Mouse (Mus musculus): ENCODE results near the gene Sgf29. TPM values are rescaled to one million over a fixed set of nuclear protein-coding genes. Genes with fewer than 3 reads are reported as not detected.
"Not testable (repeated sequence)": the region's sequence is repeated elsewhere in the genome, so short reads cannot be mapped to it uniquely, and the experiment has no call there.

Sgf29 gene
- polyA plus RNA-seq, 1 experiment = 36.4 TPM

DNA sequence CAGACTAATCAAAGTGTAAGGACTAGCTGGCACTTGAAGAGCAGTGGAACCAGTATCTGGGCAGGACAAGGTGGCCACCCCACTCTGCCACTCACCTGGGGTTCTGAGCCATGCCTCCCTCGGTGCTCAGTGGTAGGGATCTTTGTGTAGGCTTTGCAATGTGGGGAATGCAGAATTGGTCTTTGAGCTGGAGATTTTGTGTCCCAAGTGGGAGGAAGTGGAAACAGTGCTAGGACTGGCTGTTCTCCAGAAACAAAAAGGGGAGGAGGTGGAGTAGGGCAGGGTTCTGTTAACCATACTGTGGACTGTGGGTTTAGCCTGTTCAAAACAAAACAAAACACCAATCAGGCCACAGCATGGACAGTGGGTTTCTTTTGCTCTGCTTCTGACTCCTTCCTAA is 27.1 kb downstream of the Sgf29 start, which contains the start of gene Sult1a1:
Gene Sult1a1, minus strand, starts transcription at position 226 of the 400 bp plus-strand sequence.
- peak; percentile 67 for DNase-seq

GRCm38 (mm10) chr7:126676631-126677220 is 27.6 kb downstream of the Sgf29 start:
- no peak for DNase-seq
- H3K4me3 ChIP-seq (replicated peaks; ENCODE audit: extremely low read depth, low read depth, low read length) = no peak overlapping the region
- WGBS = 35% methylated on average over 4 of the region's 4 CpGs
- TF ChIP-seq CTCF (IDR thresholded peaks at IDR 0.05; ENCODE audit: insufficient read depth, low read length) (no peak), POLR2A (IDR thresholded peaks at IDR 0.05; ENCODE audit: borderline replicate concordance, extremely low read depth, low read depth, low read length) (no peak)
- H3K4me1 ChIP-seq (ENCODE audit: control insufficient read depth, insufficient read depth, low read length) = peaks cover 26% of the 10 kb centered on the region

More for the DNA sequence above, 27.1 kb downstream of the Sgf29 start, which contains the start of gene Sult1a1:
- H3K4me3 ChIP-seq (replicated peaks; ENCODE audit: extremely low read depth, low read depth, low read length) = peak within 1 kb of the TSS; percentile 77
- no peak for TF ChIP-seq CTCF (IDR thresholded peaks at IDR 0.05; ENCODE audit: insufficient read depth, low read length)
- peak; percentile 87; the same call in 1 of the 2 replicates for TF ChIP-seq POLR2A (IDR thresholded peaks at IDR 0.05; ENCODE audit: borderline replicate concordance, extremely low read depth, low read depth, low read length)
- H3K4me1 ChIP-seq (ENCODE audit: control insufficient read depth, insufficient read depth, low read length) = peaks cover 26% of the 10 kb centered on the region
- WGBS = 4% methylated on average over 1 of the region's 1 CpGs

DNA sequence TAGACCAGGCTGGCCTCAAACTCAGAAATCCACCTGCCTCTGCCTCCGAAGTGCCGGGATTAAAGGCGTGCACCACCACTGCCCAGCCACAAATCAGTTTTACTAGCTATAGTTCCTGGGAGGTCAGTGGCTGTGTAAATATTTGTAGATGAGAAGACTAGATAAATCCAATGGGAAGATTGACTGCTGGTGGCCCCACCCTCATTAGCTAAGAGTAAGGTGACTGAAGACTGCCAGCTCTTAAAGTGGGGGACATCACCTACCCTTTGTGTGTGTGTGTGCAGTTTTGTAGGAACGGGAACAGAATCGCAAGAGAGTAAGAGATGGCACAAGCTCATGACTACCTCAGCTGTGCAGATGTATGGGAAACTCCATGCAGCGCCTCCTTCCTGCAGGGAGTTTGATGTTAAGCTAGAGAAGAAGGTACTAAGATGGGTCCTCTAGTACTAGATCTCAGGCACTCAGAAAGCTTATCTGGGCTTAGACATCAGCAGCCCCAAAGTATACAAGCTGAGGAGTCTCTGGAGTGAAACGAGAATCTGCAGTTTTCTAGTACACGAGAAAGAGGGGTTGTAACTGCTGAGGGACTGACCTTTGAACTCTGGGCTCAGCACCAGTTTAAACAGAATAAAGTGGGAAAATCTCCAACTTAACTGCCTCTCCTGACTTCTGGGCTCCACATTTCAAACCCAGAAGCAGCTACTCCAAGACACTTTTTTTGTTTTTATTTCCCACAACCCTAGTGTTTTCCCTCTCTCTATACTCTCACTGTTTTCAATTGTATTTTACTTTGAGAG is 29.6 kb downstream of the Sgf29 start:
- Histone ChIP-seq H3K4me1 (ENCODE audit: control insufficient read depth, insufficient read depth, low read length) (peaks cover 26% of the 10 kb centered on the region), H3K4me3 (replicated peaks; ENCODE audit: extremely low read depth, low read depth, low read length) (no peak overlapping the region)
- no peak for TF ChIP-seq CTCF (IDR thresholded peaks at IDR 0.05; ENCODE audit: insufficient read depth, low read length)
- DNase-seq = no peak
- WGBS = 58% methylated on average over 8 of the region's 8 CpGs

DNA sequence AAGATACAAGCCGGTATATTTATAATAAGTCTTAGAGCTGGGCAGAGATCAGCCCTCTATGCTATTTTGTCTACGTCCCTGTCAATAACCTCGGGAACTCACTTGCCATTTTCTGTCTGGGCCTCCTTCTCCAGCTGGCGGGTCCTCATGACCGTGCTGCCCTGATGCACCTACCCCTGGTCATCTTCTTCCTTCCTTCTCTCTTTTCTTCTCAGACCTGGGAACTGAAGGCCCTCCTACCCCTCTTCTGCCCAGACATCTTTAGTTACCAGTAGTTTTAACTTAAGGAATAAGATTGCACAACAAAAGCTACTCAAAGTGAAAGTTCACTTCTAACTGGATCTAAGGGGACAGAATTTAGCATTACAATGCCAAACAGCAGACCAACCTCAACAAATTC is 30.6 kb downstream of the Sgf29 start:
- no peak for TF ChIP-seq CTCF (IDR thresholded peaks at IDR 0.05; ENCODE audit: insufficient read depth, low read length)
- TF ChIP-seq POLR2A (IDR thresholded peaks at IDR 0.05; ENCODE audit: borderline replicate concordance, extremely low read depth, low read depth, low read length) = no peak
- H3K4me1 ChIP-seq (ENCODE audit: control insufficient read depth, insufficient read depth, low read length) = peaks cover 22% of the 10 kb centered on the region
- H3K4me3 ChIP-seq (replicated peaks; ENCODE audit: extremely low read depth, low read depth, low read length) = no peak overlapping the region
- WGBS = 88% methylated on average over 5 of the region's 5 CpGs
- no peak for DNase-seq

DNA sequence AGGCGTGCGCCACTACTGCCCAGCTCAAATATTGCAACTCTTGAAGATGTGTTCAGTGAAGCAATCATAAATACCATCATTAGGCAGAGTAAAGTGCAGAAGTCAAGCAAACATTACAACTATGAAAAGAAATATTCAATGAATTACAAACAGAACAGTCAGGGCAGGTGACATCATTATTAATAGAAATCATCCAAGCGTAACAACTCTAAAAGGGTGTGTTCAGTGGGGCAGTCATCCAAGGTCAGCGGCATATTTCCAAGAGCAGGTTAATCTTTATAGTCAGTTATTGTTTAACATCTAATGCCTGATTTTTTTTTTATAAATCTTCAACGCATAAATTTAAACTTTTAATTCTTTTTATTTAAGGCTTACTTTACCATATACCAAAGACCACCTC is 32.1 kb downstream of the Sgf29 start:
- H3K4me1 ChIP-seq (ENCODE audit: control insufficient read depth, insufficient read depth, low read length) = peaks cover 15% of the 10 kb centered on the region
- WGBS = 73% methylated on average over 5 of the region's 5 CpGs
- no peak for DNase-seq
- TF ChIP-seq POLR2A (IDR thresholded peaks at IDR 0.05; ENCODE audit: borderline replicate concordance, extremely low read depth, low read depth, low read length) (no peak), CTCF (IDR thresholded peaks at IDR 0.05; ENCODE audit: insufficient read depth, low read length) (no peak)
- H3K4me3 ChIP-seq (replicated peaks; ENCODE audit: extremely low read depth, low read depth, low read length) = no peak overlapping the region

GRCm38 (mm10) chr7:126688156-126688555 is 39.0 kb downstream of the Sgf29 start:
- 78% methylated on average over 4 of the region's 4 CpGs for WGBS
- not testable (repeated sequence) for H3K4me3 ChIP-seq (replicated peaks; ENCODE audit: extremely low read depth, low read depth, low read length); H3K4me1 ChIP-seq (ENCODE audit: control insufficient read depth, insufficient read depth, low read length); DNase-seq

- no peaks in the 10 kb centered on the region; the same call in 1 of the 2 replicates for H3K4me1 ChIP-seq (ENCODE audit: control insufficient read depth, insufficient read depth, low read length)
- no peak for TF ChIP-seq POLR2A (IDR thresholded peaks at IDR 0.05; ENCODE audit: borderline replicate concordance, extremely low read depth, low read depth, low read length)
- no peak for TF ChIP-seq CTCF (IDR thresholded peaks at IDR 0.05; ENCODE audit: insufficient read depth, low read length)
- DNase-seq = no peak
- 63% methylated on average over 3 of the region's 3 CpGs for WGBS
- H3K4me3 ChIP-seq (replicated peaks; ENCODE audit: extremely low read depth, low read depth, low read length) = no peak overlapping the region
These were observed 39.9 kb downstream of the Sgf29 start for GRCm38 (mm10) chr7:126689021-126689420.

GRCm38 (mm10) chr7:126690737-126691136 is 41.6 kb downstream of the Sgf29 start:
- Histone ChIP-seq H3K4me3 (replicated peaks; ENCODE audit: extremely low read depth, low read depth, low read length) (no peak overlapping the region), H3K4me1 (ENCODE audit: control insufficient read depth, insufficient read depth, low read length) (peaks cover 3% of the 10 kb centered on the region)
- WGBS = 80% methylated on average over 3 of the region's 3 CpGs
- DNase-seq = no peak
- no peak for TF ChIP-seq CTCF (IDR thresholded peaks at IDR 0.05; ENCODE audit: insufficient read depth, low read length)

DNA sequence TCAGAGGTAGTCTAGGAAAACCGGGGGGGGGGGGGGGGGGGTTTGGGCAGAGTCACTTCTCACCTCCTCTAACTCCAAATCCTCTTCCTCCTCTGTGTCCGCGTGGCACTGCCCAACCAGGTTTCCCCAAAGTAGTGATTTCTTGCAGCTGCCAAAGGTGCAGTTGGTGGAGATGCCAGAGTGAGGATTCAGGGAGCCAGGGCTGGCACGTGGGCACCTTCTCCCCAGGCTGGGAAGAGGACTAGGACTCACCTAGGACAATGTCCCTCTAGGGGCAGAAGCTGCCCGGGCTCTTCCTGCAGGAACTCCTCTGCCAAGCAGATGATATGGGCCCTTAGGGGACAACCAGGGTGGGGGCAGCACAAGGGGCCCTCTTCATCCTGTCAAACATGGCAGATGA is 42.6 kb downstream of the Sgf29 start:
- no peak for DNase-seq
- no peak for TF ChIP-seq CTCF (IDR thresholded peaks at IDR 0.05; ENCODE audit: insufficient read depth, low read length)
- TF ChIP-seq POLR2A (IDR thresholded peaks at IDR 0.05; ENCODE audit: borderline replicate concordance, extremely low read depth, low read depth, low read length) = no peak
- WGBS = 79% methylated on average over 5 of the region's 5 CpGs
- Histone ChIP-seq H3K4me3 (replicated peaks; ENCODE audit: extremely low read depth, low read depth, low read length) (no peak overlapping the region), H3K4me1 (ENCODE audit: control insufficient read depth, insufficient read depth, low read length) (peaks cover 8% of the 10 kb centered on the region)

- Histone ChIP-seq H3K4me1 (ENCODE audit: control insufficient read depth, insufficient read depth, low read length) (peaks cover 9% of the 10 kb centered on the region), H3K4me3 (replicated peaks; ENCODE audit: extremely low read depth, low read depth, low read length) (no peak overlapping the region)
- DNase-seq = no peak
- 96% methylated on average over 26 of the region's 26 CpGs for WGBS
- no peak for TF ChIP-seq POLR2A (IDR thresholded peaks at IDR 0.05; ENCODE audit: borderline replicate concordance, extremely low read depth, low read depth, low read length)
- TF ChIP-seq CTCF (IDR thresholded peaks at IDR 0.05; ENCODE audit: insufficient read depth, low read length) = no peak
These were observed 43.3 kb downstream of the Sgf29 start for GRCm38 (mm10) chr7:126692426-126692825.

All from lung, adult 2 months (tissue).